Mouse (Mus musculus) stomach, postnatal 0 days (tissue): ENCODE data around the gene Zfp688. TPM values are rescaled to one million over a fixed set of nuclear protein-coding genes. Genes with fewer than 3 reads are reported as not detected.
A peak's percentile ranks its signal among the peaks of the same experiment; 100 is the strongest.
"Not testable (repeated sequence)": the region's sequence is repeated elsewhere in the genome, so short reads cannot be mapped to it uniquely, and the experiment has no call there.

Source experiments
- ATAC-seq: fragments of 200-750 bp; cut with Nextera tagmentation; 2 replicates; pipeline ENCODE4 v1.8.0; 2017; ENCODE audit not compliant: low FRiP score, low TSS enrichment
- DNase-seq: peaks from one replicate; pipeline ENCODE4 v3.0.0-alpha.2; 2016; ENCODE audit warnings: low spot score
- H3K27ac ChIP-seq: fragments of 300-500 bp; sonication (generic); replicated peaks from 2 replicates; pipeline ENCODE4 v1.5.1; 2014; ENCODE audit warnings: mild to moderate bottlenecking, control low read depth
- H3K27me3 ChIP-seq: fragments of 300-500 bp; sonication (generic); 2 replicates; pipeline ENCODE4 v1.6.1; 2014; ENCODE audit warnings: low read length; ENCODE audit not compliant: control insufficient read depth, insufficient read depth
- H3K36me3 ChIP-seq: fragments of 300-500 bp; sonication (generic); 2 replicates; pipeline ENCODE4 v1.6.1; 2014; ENCODE audit warnings: low read length, mixed read lengths; ENCODE audit not compliant: control insufficient read depth, insufficient read depth
- H3K4me1 ChIP-seq: fragments of 300-500 bp; sonication (generic); replicated peaks from 2 replicates; pipeline ENCODE4 v1.6.1; 2014; ENCODE audit warnings: antibody characterized with exemption; ENCODE audit not compliant: control insufficient read depth, insufficient read depth
- H3K4me2 ChIP-seq: fragments of 300-500 bp; sonication (generic); replicated peaks from 2 replicates; pipeline ENCODE4 v1.6.1; 2014; ENCODE audit warnings: low read depth, mild to moderate bottlenecking, control low read depth, moderate library complexity
- H3K4me3 ChIP-seq: fragments of 300-500 bp; sonication (generic); 2 replicates; pipeline ENCODE4 v1.5.1; 2014; ENCODE audit warnings: low read depth, low read length, control low read depth
- H3K9ac ChIP-seq: fragments of 300-500 bp; sonication (generic); 2 replicates; pipeline ENCODE4 v1.6.1; 2014; ENCODE audit warnings: mild to moderate bottlenecking, low read length, control low read depth, mixed read lengths
- H3K9me3 ChIP-seq: fragments of 300-500 bp; sonication (generic); 2 replicates; pipeline ENCODE4 v1.6.1; 2016; ENCODE audit warnings: low read length; ENCODE audit not compliant: control insufficient read depth
- CTCF ChIP-seq: IDR thresholded peaks from 2 replicates; pipeline ENCODE4 v1.5.1; 2016; ENCODE audit warnings: antibody characterized with exemption, low read depth, mild to moderate bottlenecking, moderate library complexity
- EP300 ChIP-seq: optimal IDR thresholded peaks from 2 replicates; pipeline ENCODE3; 2016; ENCODE audit warnings: antibody characterized with exemption
- WGBS: fragments of 180-500 bp; shearing (Covaris S2); extraction: QIAGEN DNeasy Blood & Tissue Kit; methylation state at CpG from one replicate; pipeline ENCODE4 v1.1.7; 2014; 5-methylcytosine and 5-hydroxymethylcytosine counted together
- polyA plus RNA-seq: library from polyadenylated mRNA; unstranded; fragments of >200 nt; fragmentation: Nextera tagmentation; extraction: Ambion mirVana; gene quantifications from 2 replicates; pipeline ENCODE4 v1.2.1, GENCODE M21; 2015

Zfp688 gene
- 15.6 and 17.8 TPM in 2 replicates for polyA plus RNA-seq

GRCm38 (mm10) chr7:127421388-127422191 lies at the start of gene Zfp688:
Zfp688 (minus strand) TSS chr7:127422068.
- ATAC-seq: peak; percentile 96
- peak within 1 kb of the TSS; percentile 93 for H3K4me2 ChIP-seq
- H3K9ac ChIP-seq: peak within 1 kb of the TSS; percentile 83
- H3K36me3 ChIP-seq: 0 out of 2 replicates have a peak, but pooled peaks cover 3% of the 10 kb centered on the region
- H3K27me3 ChIP-seq: no peaks in the 10 kb centered on the region
- H3K9me3 ChIP-seq: no peaks in the 10 kb centered on the region
- no peak for TF ChIP-seq EP300
- peak; percentile 39; the same call in 1 of the 2 replicates for TF ChIP-seq CTCF
- peaks cover 5% of the 10 kb centered on the region; the same call in 1 of the 2 replicates for H3K4me1 ChIP-seq
- peak within 1 kb of the TSS; percentile 75 for H3K4me3 ChIP-seq
- WGBS: 1% methylated on average over 47 of the region's 48 CpGs
- DNase-seq: peak; percentile 97
- H3K27ac ChIP-seq: peak within 1 kb of the TSS; percentile 56; the same call in 1 of the 2 replicates

- Histone ChIP-seq H3K9ac (peak overlapping the region; percentile 89), H3K36me3 (peaks cover 19% of the 10 kb centered on the region), H3K4me2 (peak overlapping the region; percentile 78), H3K27ac (peak overlapping the region; percentile 99), H3K4me1 (no peaks in the 10 kb centered on the region), H3K4me3 (peak overlapping the region; percentile 75), H3K27me3 (no peaks in the 10 kb centered on the region), H3K9me3 (no peaks in the 10 kb centered on the region)
- DNase-seq (peak; percentile 70), ATAC-seq (peak; percentile 56)
- TF ChIP-seq EP300 (no peak), CTCF (peak; percentile 42; the same call in 1 of the 2 replicates)
- WGBS: 0% methylated on average over 24 of the region's 25 CpGs
Measured at GRCm38 (mm10) chr7:127471646-127472010, 49.8 kb upstream of the Zfp688 start.

- Histone ChIP-seq H3K27ac (peak overlapping the region; percentile 99), H3K9ac (peak overlapping the region; percentile 89), H3K27me3 (no peaks in the 10 kb centered on the region), H3K4me1 (no peaks in the 10 kb centered on the region), H3K9me3 (no peaks in the 10 kb centered on the region), H3K36me3 (peaks cover 19% of the 10 kb centered on the region), H3K4me2 (peak overlapping the region; percentile 78), H3K4me3 (peak overlapping the region; percentile 75)
- ATAC-seq: peak; percentile 91
- TF ChIP-seq EP300: peak; percentile 88
- TF ChIP-seq CTCF: no peak; the same call in 1 of the 2 replicates
- DNase-seq: peak; percentile 92
- under 1% methylated on average over 46 of the region's 46 CpGs for WGBS
Measured at GRCm38 (mm10) chr7:127470743-127471645, 49.1 kb upstream of the Zfp688 start.

DNA sequence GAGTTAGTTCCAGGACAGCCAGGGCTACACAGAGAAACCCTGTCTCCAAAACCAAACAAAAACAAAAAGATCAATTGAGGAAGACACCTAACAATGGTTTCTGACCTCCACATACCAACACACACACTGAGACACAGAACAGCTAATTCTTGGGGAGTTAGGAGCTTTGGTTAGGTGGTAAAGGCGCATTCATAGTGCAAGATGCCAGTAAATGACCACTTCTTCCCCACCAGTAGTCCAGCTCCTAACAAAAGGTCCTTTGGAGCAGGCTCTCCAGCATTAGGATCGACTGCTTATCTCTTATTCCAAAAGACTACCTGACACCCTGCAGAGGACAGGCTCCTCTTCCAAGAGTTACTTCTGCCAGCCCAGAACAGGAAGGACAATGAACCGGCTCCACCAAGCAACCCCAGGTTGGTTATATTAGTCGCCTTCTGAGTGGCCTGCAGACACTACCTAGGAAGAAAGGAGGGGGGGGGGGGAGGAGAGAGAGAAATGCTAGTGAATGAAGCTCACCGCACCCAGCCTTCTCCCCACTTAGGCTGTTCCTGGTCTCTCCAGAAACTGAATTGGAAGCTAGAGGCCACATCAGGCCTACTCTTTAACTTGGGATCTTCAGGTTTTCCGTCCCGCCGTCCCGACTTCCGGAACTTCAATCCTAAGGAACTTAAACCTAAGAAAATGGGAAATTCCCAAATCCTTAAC lies 48.3 kb upstream of the Zfp688 start:
- Histone ChIP-seq H3K9ac (peak overlapping the region; percentile 89), H3K36me3 (peaks cover 14% of the 10 kb centered on the region), H3K27me3 (no peaks in the 10 kb centered on the region), H3K4me2 (peak overlapping the region; percentile 69), H3K4me3 (peak overlapping the region; percentile 75), H3K27ac (peak overlapping the region; percentile 99), H3K9me3 (no peaks in the 10 kb centered on the region), H3K4me1 (no peaks in the 10 kb centered on the region)
- 7% methylated on average over 10 of the region's 10 CpGs for WGBS
- TF ChIP-seq CTCF (no peak), EP300 (peak; percentile 87)
- DNase-seq (peak; percentile 63), ATAC-seq (no peak)

DNA sequence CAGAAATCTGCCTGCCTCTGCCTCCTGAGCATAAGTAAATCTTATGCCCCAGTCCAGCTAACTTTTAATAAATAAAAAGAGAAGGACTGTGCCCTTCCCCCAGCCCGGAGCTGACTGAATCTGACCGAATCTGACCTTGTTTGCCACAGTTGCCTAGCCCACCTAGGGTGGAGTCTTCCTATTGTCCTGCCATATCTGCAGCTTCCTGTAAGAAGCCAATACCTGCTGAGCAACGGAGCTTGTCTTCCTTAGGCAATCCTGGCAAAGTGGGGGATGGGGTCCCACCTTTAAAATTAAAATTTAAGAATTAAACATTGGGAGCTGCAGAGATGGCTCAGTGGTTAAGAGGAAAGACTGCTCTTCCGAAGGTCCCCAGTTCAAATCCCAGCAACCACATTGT lies 44.7 kb upstream of the Zfp688 start:
- H3K9me3 ChIP-seq: no peaks in the 10 kb centered on the region
- WGBS: 91% methylated on average over 4 of the region's 4 CpGs

GRCm38 (mm10) chr7:127465670-127466069 lies 43.8 kb upstream of the Zfp688 start:
- H3K4me3 ChIP-seq, H3K27me3 ChIP-seq, ATAC-seq, DNase-seq, H3K4me2 ChIP-seq, H3K9ac ChIP-seq, H3K4me1 ChIP-seq, H3K9me3 ChIP-seq, H3K36me3 ChIP-seq, H3K27ac ChIP-seq: not testable (repeated sequence)
- 100% methylated on average over 2 of the region's 2 CpGs for WGBS

More for the DNA sequence above, 44.7 kb upstream of the Zfp688 start:
- Histone ChIP-seq H3K4me1 (no peaks in the 10 kb centered on the region), H3K4me3 (no peak overlapping the region), H3K36me3 (no peaks in the 10 kb centered on the region; the same call in 1 of the 2 replicates), H3K4me2 (no peak overlapping the region), H3K27ac (no peak overlapping the region), H3K27me3 (no peaks in the 10 kb centered on the region), H3K9ac (no peak overlapping the region)
- DNase-seq (no peak), ATAC-seq (no peak)
- TF ChIP-seq CTCF: no peak
- no peak for TF ChIP-seq EP300
